Mouse (Mus musculus) left cerebral cortex, postnatal 25 days (tissue): ENCODE data around the gene AI597479. TPM values are rescaled to one million over a fixed set of nuclear protein-coding genes. Genes with fewer than 3 reads are reported as not detected.

ENCODE experiments used
- DNase-seq, 2 experiments: peaks; one replicate each; pipeline ENCODE4 v3.0.0; 2022; ENCODE audit warnings: low spot score in 2 of 2, mixed read lengths in 1 of 2
- intact Hi-C: fragments of 180-260 bp; cut with DNase I; formaldehyde crosslinking; loops from one replicate; pipeline ENCODE4 v1.15.1; 2025
- total RNA-seq, 2 experiments: library from RNA; stranded (reverse); gene quantifications; 2 replicates each; pipeline ENCODE4 v1.2.3; 2021

Gene AI597479
- total RNA-seq, 2 experiments from 2014 or later: 22.0 to 22.4 TPM

- intact Hi-C loops: no loop called here
- no peak for DNase-seq
These were observed 49.0 kb downstream of the AI597479 start for GRCm38 (mm10) chr1:43147474-43147873.

- no peak for DNase-seq
- intact Hi-C loops: no loop called here
These were observed 51.7 kb downstream of the AI597479 start for GRCm38 (mm10) chr1:43150225-43150624.

- no peak for DNase-seq
- intact Hi-C loops: no loop called here
These were observed 54.1 kb downstream of the AI597479 start for GRCm38 (mm10) chr1:43152626-43153025.

- DNase-seq: no peak
- intact Hi-C loops: no loop called here
These were observed 55.0 kb downstream of the AI597479 start for GRCm38 (mm10) chr1:43153538-43153937.

GRCm38 (mm10) chr1:43154491-43154890, 56.0 kb downstream of the AI597479 start:
- intact Hi-C loops: no loop called here
- no peak for DNase-seq

- no peak for DNase-seq
- intact Hi-C loops: no loop called here
These were observed 59.4 kb downstream of the AI597479 start for GRCm38 (mm10) chr1:43157907-43158306.

GRCm38 (mm10) chr1:43159429-43159828, 60.9 kb downstream of the AI597479 start:
- intact Hi-C loops: no loop called here

GRCm38 (mm10) chr1:43162394-43162793, 63.9 kb downstream of the AI597479 start:
- intact Hi-C loops: loop anchor here (2.0 to 5.0 kb wide), 2 partner anchors 16 to 35 kb away; partner anchors contain the start of gene Fhl2
- no peak for DNase-seq

More at GRCm38 (mm10) chr1:43159429-43159828, 60.9 kb downstream of the AI597479 start:
- DNase-seq: no peak

- intact Hi-C loops: loop anchor here (2.0 to 5.0 kb wide), 2 partner anchors 16 to 34 kb away; partner anchors contain the start of gene Fhl2
- DNase-seq: peak in 1 of 2 experiments; percentile 28
These were observed 64.6 kb downstream of the AI597479 start for GRCm38 (mm10) chr1:43163084-43163466.

- DNase-seq: peak; percentile 78 to 84
- intact Hi-C loops: loop anchor here (2.0 to 5.0 kb wide), 2 partner anchors 15 to 34 kb away; partner anchors contain the start of gene Fhl2
These were observed 65.2 kb downstream of the AI597479 start for GRCm38 (mm10) chr1:43163467-43164418.

GRCm38 (mm10) chr1:43164582-43164981, 66.1 kb downstream of the AI597479 start:
- intact Hi-C loops: loop anchor here (5.0 kb wide), 1 partner anchor 33 kb away; the partner anchor contains the start of gene Fhl2
- no peak for DNase-seq

Other genes starting within 250 kb of the AI597479 start
- gene Mrps9, start 247.5 kb upstream of the AI597479 start, total RNA-seq: 10 to 100 TPM; 37.5 to 39.1 TPM
- 10 to 100 TPM; 19.1 to 21.0 TPM for gene Gpr45, start 145.8 kb upstream of the AI597479 start, total RNA-seq
- gene Tgfbrap1, start 73 bp upstream of the AI597479 start, total RNA-seq: 10 to 100 TPM; 39.5 to 41.8 TPM
- 10 to 100 TPM; 53.9 to 54.4 TPM for gene Fhl2, start 98.3 kb downstream of the AI597479 start, total RNA-seq